Mouse (Mus musculus) embryonic facial prominence, embryonic 15.5 days (tissue): ENCODE data around the gene Exoc6. TPM values are rescaled to one million over a fixed set of nuclear protein-coding genes. Genes with fewer than 3 reads are reported as not detected.

Experiments
- ATAC-seq: fragments of 200-750 bp; cut with Nextera tagmentation; 2 replicates; pipeline ENCODE4 v1.8.0; 2017; ENCODE audit warnings: low read depth, moderate TSS enrichment; ENCODE audit not compliant: insufficient number of reproducible peaks, low FRiP score, low TSS enrichment
- H3K27ac ChIP-seq: fragments of 300-500 bp; sonication (generic); replicated peaks from 2 replicates; pipeline ENCODE4 v1.5.1; 2015; ENCODE audit warnings: mild to moderate bottlenecking, inconsistent platforms
- H3K27me3 ChIP-seq: fragments of 300-500 bp; sonication (generic); 2 replicates; pipeline ENCODE4 v1.6.1; 2015; ENCODE audit warnings: inconsistent platforms
- H3K36me3 ChIP-seq: fragments of 300-500 bp; sonication (generic); 2 replicates; pipeline ENCODE4 v1.6.1; 2015; ENCODE audit warnings: mild to moderate bottlenecking, inconsistent platforms
- H3K4me1 ChIP-seq: fragments of 300-500 bp; sonication (generic); 2 replicates; pipeline ENCODE4 v1.6.1; 2015; ENCODE audit warnings: inconsistent platforms
- H3K4me2 ChIP-seq: fragments of 300-500 bp; sonication (generic); replicated peaks from 2 replicates; pipeline ENCODE4 v1.6.1; 2015; ENCODE audit warnings: mild to moderate bottlenecking, inconsistent platforms
- H3K4me3 ChIP-seq: fragments of 300-500 bp; sonication (generic); replicated peaks from 2 replicates; pipeline ENCODE4 v1.5.1; 2015; ENCODE audit warnings: mild to moderate bottlenecking, inconsistent platforms
- H3K9ac ChIP-seq: fragments of 300-500 bp; sonication (generic); 2 replicates; pipeline ENCODE4 v1.6.1; 2015; ENCODE audit warnings: inconsistent platforms
- H3K9me3 ChIP-seq: fragments of 300-500 bp; sonication (generic); replicated peaks from 2 replicates; pipeline ENCODE4 v1.6.1; 2016; ENCODE audit warnings: inconsistent platforms
- WGBS: fragments of 180-500 bp; shearing (Covaris S2); methylation state at CpG from one replicate; pipeline ENCODE4 v1.1.7; 2015; 5-methylcytosine and 5-hydroxymethylcytosine counted together
- polyA plus RNA-seq: library from polyadenylated mRNA; unstranded; fragments of >200 nt; fragmentation: Nextera tagmentation; extraction: Ambion mirVana; gene quantifications from 2 replicates; pipeline ENCODE4 v1.2.1, GENCODE M21; 2015

Gene Exoc6
- polyA plus RNA-seq, 1 experiment from 2014 or later, result 7.8 TPM

- H3K27ac ChIP-seq, result no peak overlapping the region
- no peak for ATAC-seq
- no peak overlapping the region for H3K4me3 ChIP-seq
- H3K9me3 ChIP-seq, result no peaks in the 10 kb centered on the region
- no peaks in the 10 kb centered on the region for H3K4me1 ChIP-seq
- H3K4me2 ChIP-seq, result no peak overlapping the region
- H3K9ac ChIP-seq, result no peak overlapping the region
- WGBS, result 79% methylated on average over 1 of the region's 1 CpGs
- 0 out of 2 replicates have a peak, but pooled peaks cover 2% of the 10 kb centered on the region for H3K27me3 ChIP-seq
- no peaks in the 10 kb centered on the region for H3K36me3 ChIP-seq
Observed at GRCm38 (mm10) chr19:37715980-37716379, 165.8 kb downstream of the Exoc6 start.

GRCm38 (mm10) chr19:37716524-37717175, 166.4 kb downstream of the Exoc6 start:
- ATAC-seq, result no peak
- Histone ChIP-seq H3K36me3 (no peaks in the 10 kb centered on the region), H3K9ac (no peak overlapping the region), H3K27ac (no peak overlapping the region), H3K27me3 (0 out of 2 replicates have a peak, but pooled peaks cover 2% of the 10 kb centered on the region), H3K9me3 (no peaks in the 10 kb centered on the region), H3K4me2 (no peak overlapping the region), H3K4me1 (no peaks in the 10 kb centered on the region), H3K4me3 (no peak overlapping the region)
- 75% methylated on average over 12 of the region's 12 CpGs for WGBS

DNA sequence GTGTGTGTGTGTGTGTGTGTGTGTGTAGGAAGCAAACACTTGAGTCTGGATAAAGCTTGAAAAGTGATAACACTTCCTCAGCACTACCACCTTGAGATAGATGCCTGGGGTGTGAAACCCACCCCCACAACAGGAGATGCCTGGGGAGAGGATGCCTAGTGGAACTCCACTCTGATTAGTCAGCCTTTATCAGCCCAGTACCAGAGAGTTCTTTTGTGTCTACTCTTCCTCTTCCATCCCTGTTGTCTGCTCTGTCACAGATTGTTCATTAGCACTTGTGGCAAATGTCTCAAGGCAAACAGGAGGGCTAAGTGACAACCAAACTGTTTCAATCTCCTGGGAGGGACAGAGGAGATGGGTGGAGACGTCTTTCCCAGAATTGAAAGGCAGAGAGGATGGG, 168.9 kb downstream of the Exoc6 start:
- H3K4me3 ChIP-seq, result no peak overlapping the region

GRCm38 (mm10) chr19:37724591-37724990, 174.4 kb downstream of the Exoc6 start:
- Histone ChIP-seq H3K36me3 (no peaks in the 10 kb centered on the region), H3K4me1 (no peaks in the 10 kb centered on the region), H3K27ac (no peak overlapping the region), H3K9me3 (no peaks in the 10 kb centered on the region), H3K4me2 (no peak overlapping the region), H3K27me3 (0 out of 2 replicates have a peak, but pooled peaks cover under 1% of the 10 kb centered on the region), H3K9ac (no peak overlapping the region), H3K4me3 (no peak overlapping the region)
- no peak for ATAC-seq
- WGBS, result 94% methylated on average over 5 of the region's 5 CpGs

More for the DNA sequence above, 168.9 kb downstream of the Exoc6 start:
- Histone ChIP-seq H3K27me3 (0 out of 2 replicates have a peak, but pooled peaks cover 2% of the 10 kb centered on the region), H3K4me2 (no peak overlapping the region), H3K9me3 (no peaks in the 10 kb centered on the region), H3K27ac (no peak overlapping the region), H3K9ac (no peak overlapping the region), H3K36me3 (no peaks in the 10 kb centered on the region), H3K4me1 (no peaks in the 10 kb centered on the region)
- WGBS, result 36% methylated on average over 1 of the region's 1 CpGs
- ATAC-seq, result no peak

GRCm38 (mm10) chr19:37726585-37726984, 176.4 kb downstream of the Exoc6 start:
- no peak for ATAC-seq
- 90% methylated on average over 7 of the region's 7 CpGs for WGBS
- Histone ChIP-seq H3K4me2 (no peak overlapping the region), H3K4me1 (no peaks in the 10 kb centered on the region), H3K27me3 (no peaks in the 10 kb centered on the region), H3K9me3 (no peaks in the 10 kb centered on the region), H3K36me3 (no peaks in the 10 kb centered on the region), H3K9ac (no peak overlapping the region), H3K4me3 (no peak overlapping the region), H3K27ac (no peak overlapping the region)

GRCm38 (mm10) chr19:37727366-37727765, 177.1 kb downstream of the Exoc6 start:
- Histone ChIP-seq H3K36me3 (no peaks in the 10 kb centered on the region), H3K27ac (no peak overlapping the region), H3K4me2 (no peak overlapping the region), H3K4me1 (no peaks in the 10 kb centered on the region), H3K27me3 (no peaks in the 10 kb centered on the region), H3K4me3 (no peak overlapping the region), H3K9me3 (no peaks in the 10 kb centered on the region), H3K9ac (no peak overlapping the region)
- WGBS, result 89% methylated on average over 2 of the region's 2 CpGs
- no peak for ATAC-seq

Other genes with a start within 250 kb of the Exoc6 start
- gene Ide, start 212.6 kb upstream of the Exoc6 start, polyA plus RNA-seq, result 49.5 and 58.6 TPM in 2 replicates
- gene Kif11, start 174.0 kb upstream of the Exoc6 start, polyA plus RNA-seq, result 42.0 and 42.4 TPM in 2 replicates
- 8.9 and 9.7 TPM in 2 replicates for gene Hhex, start 115.6 kb upstream of the Exoc6 start, polyA plus RNA-seq
- 1.2 and 2.0 TPM in 2 replicates for gene Cyp26c1, start 135.2 kb downstream of the Exoc6 start, polyA plus RNA-seq
- gene Cyp26a1, start 147.4 kb downstream of the Exoc6 start, polyA plus RNA-seq, result 3.6 and 4.6 TPM in 2 replicates